Mouse (Mus musculus): ENCODE data around the gene Ttll4.

The Ttll4 gene

DNA sequence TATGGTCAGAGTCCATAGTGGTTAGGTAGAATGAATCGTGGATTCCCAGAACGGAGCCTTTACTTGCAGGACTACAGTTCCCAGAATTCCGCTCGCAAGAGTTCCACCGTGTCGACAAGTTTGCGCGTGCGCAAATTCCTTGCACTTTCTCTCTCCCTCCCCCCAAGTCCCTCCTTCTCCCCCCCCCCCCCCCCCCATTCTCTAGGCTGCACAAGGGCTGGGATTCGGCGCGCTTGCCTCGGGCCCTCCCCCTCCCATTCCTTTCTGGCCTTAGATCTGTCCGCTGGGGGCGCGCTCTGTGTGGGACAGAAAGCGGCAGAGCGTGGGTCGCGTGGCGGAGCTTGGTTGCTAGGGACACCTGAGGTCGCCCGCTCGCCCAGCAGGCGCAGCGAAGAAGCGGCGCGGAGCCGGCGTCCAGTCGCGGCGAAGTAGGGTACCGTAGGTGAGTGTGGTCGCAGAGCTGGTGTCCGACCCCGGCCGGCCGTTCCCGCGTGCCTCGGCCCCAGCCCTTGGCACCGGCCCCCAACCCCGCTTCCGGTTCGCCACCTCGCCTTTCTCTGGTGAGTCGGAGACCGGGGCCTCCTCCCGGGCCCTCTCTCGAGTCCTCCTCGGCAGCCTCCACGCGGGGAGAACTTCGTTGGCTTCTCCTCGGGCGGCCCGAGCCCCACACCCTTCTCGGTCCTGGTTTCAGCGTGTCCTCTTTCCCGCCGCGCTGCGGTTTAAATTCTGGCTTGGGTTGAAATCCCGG, at the start of gene Ttll4:
TSS of gene Ttll4 (plus strand) at position 298 of the 748 bp plus-strand sequence.
- peak; percentile 91 for DNase-seq (ENCODE audit: low read depth)

DNA sequence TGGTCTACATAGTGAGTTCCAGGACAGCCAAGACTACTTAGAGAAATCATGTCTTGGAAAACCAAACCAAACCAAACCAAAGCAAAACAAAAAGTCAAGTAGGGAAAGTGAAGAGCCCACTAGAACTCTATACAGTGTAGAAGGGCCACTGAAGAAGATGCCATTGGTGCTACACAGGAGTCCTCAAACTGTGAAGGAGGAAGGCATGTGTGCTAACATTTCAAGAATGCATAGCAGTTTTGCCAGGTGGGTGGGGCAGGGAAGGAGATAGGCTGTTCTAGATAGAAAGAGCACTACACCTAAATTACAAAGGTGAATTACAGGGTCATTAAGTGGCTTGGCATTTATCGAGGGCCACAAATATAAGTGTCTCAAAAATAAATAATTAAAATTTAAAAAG, 37.4 kb upstream of the Ttll4 start:
- DNase-seq (ENCODE audit: low read depth): no peak

DNA sequence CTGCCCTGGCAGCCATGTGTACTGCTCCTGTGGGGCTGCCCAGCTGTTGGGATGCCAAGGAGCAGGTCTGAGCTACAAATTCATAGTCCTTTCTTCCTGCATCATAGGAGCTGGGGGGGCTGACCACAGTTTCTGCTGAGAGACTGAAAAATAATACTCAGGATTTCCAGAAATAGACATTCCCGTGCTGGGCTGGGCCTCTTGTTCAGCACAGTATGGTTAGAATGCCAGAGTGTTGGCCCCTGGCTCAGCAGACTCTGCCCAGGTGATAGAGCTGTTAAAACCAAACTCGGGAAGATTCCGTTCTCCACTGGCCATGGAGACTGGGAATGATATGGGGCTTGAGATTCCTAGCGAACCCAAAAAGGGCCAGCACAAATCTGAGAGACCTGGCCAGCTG, 35.5 kb upstream of the Ttll4 start:
- no peak for DNase-seq (ENCODE audit: low read depth)

DNA sequence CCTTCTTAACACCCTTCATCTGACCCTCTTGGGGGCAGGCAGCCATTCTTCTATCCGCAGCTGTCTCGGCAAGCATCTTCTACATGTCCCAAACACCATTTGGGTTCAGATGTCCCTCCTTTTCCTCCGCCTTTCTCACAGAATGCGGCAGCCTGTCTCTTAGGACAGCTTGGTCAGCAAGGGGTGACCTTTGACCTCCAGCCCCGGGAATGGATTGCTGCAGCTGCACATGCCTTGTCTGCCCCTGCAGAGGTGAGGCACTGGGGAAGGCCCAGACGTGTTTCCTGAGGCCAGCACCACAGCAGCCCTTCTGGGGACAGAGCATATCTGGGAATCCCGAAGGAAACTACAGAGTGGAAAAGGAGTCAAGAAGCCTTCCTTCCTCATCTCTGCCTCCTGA, 33.5 kb upstream of the Ttll4 start:
- DNase-seq (ENCODE audit: low read depth): no peak

DNA sequence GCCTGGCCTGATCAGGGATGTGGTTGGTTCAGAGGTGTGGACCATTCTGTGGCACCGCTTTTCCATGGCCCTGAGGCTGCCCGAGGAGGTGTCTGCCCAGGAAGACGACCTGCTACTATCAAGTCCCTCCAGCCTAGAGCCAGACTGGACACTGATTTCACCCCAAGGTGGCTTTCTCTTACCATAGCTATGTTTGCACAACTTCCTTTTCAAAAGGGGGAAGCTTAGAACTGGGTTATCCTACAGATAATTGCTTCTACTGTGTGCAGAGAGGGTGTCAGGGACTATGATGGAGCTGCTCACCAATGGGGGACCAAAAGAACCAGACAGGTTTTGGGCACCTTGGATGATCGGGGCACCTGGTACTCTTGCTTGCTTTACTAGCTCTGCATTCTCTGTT, 28.8 kb upstream of the Ttll4 start:
- DNase-seq (ENCODE audit: low read depth): no peak

DNA sequence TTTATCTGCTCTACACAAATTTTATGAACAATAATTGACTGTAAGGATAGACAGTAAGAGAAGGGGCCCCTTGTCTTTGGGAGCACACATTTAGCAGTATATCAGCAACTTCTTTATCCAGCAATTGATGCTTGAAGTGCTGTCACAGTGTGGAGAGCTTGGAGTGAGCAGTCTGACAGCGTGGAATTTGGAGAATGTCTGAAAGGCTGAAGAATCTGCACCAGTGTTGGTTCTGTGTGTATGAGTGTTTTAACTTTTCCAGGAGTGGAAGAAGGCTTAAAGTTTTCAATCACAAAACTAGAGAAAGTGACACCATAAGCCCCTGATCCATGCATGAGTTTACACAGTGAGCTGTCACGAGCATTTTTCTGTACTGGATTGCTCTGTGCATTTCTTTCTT, 18.0 kb upstream of the Ttll4 start:
- DNase-seq (ENCODE audit: low read depth): no peak

DNA sequence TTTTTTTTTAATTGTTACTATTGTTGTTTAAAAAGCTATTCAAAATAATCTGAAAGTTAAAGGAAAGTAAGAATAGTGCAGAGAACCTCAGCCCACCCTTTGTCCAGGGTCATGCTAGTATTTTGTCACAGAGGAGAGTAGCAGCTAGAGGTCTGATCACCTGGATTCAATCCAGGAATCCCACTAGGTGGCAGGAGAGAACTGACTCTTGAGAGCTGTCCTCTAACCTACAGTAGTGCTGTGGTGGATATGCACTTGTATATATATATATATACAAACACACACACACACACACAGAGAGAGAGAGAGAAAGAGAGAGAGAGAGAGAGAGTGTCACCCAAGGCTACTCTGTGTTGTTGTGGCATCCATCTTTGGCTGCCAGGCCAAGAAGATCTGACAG, 17.6 kb upstream of the Ttll4 start:
- DNase-seq (ENCODE audit: low read depth): peak; percentile 26

DNA sequence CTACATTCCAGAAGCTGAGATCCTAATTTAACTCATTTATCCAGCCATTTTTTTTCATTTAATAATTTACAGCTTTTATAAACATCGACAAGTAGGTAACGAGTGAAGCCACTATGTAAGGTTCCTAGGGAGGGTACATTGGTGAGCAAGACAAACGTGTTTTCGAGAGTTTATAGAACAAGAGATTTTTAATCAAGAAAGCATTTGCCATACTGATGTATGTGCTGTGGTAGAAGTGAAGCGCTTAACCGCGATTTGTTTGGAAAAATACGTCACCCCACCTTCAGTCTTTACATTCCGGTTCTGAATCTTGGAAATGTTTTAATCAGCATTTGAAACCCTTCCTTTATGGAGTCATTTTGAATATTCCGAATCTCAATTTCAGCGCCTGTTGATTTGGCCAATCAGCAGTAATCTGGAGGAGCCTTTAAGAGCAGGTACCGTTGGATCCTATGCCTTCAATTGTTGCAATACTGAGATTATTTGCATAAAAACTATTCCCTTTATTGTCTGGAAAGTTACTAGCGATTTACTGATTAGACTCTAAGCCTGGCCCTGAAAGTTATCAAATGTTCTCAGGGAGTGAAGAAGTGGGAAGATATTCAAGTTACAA, 814 bp downstream of the Ttll4 start:
- no peak for DNase-seq (ENCODE audit: low read depth)

DNA sequence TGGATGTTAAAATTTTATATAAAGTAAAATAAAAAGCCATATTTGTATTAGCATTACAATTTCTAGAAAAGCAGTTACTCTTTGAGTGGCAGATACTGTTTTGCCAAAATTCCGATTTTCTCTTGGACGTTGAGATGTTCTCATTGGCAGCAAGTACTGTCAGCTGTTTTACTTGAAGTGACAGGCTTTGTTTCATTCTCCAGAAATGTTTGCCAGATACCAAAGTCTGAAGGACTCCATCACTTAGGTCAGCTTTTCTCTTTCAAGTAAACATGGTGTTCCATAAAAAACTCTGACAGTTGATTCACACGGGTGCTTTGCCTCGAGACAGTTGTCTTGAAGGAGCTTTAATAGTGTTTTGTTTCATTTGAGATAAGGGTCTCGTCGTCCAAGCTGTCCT, 3.6 kb downstream of the Ttll4 start:
- DNase-seq (ENCODE audit: low read depth): no peak

DNA sequence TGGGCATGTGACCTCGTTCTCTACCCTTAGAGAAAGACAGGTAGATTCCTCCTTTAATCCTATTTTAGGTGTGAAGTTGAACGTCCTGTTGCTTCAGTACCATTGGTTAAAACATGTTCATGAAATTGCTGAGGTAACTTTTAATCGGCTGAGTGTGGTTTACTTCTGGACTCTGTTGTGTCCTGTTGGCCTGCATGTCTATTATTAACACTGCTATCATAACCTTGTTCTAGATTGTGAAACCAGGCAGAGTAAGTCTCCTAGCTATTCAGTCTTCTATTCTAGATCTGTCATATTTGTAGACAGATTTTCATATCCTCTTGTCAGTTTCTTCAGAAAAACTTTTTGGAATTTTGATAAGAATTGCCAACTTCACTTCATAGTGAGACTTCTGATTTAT, 6.8 kb downstream of the Ttll4 start:
- no peak for DNase-seq (ENCODE audit: low read depth)

DNA sequence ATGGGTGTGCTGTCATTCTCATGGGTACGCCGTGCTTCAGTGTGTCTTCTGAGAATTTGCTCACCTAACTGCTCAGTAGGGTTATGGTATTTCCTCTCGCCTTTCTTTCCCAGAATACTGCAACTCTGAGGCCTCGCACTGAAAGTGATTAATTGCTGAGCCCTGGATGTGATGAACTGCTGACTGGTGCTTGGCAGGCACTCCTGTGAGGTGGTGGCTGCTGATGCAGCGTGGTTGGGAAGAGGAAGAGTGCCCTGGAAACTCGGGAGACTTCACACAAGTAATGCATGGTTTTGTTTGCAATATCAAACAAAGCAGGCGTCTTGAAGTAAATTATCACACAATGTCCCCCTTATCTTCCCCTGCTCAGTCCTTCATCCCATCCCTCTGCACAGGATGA, 11.2 kb downstream of the Ttll4 start:
- DNase-seq (ENCODE audit: low read depth): no peak

DNA sequence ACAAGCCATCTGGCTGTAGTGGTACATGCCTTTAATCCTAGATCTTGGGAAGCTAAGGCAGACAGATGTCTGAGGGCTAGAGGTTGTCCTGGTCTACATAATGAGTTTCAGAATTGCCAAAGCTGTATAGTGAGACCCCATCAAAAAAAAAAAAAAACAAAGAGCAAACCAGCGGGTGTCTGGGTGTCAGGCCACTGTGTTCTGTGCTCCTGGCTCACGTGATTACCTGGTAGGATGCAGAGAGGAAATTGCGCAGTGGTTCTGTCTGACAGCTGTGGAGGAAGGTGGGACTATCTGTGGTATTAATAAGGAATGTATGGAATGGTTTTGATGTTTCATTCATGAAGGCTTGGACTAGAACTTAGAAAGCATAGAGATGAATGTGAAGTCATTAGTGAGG, 15.3 kb downstream of the Ttll4 start:
- DNase-seq (ENCODE audit: low read depth): no peak

DNA sequence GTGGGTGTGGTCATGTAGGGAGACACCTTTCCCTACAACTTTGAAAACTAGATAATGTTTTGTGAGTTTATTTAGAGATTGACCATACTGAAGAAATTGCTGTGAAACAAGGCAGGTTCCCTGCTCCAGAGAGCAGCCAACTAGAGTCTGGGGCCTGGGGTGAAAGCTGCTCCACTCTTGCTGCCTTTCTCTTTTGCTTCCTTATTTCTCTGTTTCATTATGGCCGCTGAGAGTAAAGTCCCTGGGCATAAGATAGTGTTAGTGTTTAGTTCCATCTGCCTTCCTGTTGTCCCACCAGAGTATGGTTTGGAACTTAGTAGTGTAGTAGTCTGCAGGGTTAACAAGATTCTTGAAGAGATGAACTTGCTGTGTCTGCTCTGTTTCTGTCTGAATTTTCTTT, 16.3 kb downstream of the Ttll4 start:
- no peak for DNase-seq (ENCODE audit: low read depth)

DNA sequence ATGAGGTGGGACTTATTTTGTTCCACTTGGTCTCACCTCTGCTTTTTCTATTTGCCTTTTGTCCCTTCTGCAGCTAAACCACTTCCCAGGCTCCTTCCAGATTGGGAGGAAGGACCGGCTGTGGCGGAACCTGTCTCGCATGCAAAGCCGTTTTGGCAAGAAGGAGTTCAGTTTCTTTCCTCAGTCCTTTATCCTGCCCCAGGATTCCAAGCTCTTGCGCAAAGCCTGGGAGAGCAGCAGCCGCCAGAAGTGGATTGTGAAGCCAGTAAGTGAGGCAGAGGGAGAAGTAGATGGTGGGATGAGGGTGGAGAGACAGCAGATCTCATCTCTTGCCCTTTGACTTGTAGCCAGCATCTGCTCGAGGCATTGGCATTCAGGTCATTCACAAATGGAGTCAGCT, 25.6 kb downstream of the Ttll4 start:
- DNase-seq (ENCODE audit: low read depth): no peak

DNA sequence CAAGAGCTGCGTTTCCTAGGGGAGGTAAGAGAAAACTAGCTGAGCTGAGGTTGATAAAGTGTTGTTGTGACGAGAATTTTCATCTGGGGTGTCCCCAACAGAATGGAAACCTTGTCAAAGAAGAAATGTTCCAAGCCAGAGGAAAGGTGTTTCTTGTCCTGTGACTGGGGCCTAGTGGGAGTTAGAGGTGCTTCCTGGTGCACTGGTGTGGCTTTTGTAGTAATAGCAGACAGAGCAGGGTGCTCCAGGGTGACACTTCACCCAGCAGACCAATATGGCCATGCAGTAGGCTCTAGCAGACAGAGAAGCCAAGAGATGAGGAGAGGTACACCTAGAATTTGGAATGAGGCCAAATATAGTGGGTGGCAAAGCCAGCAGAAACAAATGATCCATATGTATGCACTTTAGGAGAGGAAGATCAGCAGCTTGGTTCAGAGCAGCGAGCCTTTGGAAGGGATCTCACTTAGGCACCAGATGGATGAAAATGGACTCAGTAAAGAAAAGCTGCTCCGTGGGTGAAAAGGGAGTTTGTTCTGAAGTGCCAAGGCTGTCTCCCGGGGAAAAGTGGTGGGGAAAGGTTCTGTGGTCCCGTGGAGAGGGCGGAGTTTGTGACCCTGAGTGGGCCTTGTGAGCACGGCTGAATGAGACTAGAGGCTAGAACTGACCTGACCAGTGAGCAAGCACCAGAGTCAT, 32.5 kb downstream of the Ttll4 start:
- DNase-seq (ENCODE audit: low read depth): no peak

DNA sequence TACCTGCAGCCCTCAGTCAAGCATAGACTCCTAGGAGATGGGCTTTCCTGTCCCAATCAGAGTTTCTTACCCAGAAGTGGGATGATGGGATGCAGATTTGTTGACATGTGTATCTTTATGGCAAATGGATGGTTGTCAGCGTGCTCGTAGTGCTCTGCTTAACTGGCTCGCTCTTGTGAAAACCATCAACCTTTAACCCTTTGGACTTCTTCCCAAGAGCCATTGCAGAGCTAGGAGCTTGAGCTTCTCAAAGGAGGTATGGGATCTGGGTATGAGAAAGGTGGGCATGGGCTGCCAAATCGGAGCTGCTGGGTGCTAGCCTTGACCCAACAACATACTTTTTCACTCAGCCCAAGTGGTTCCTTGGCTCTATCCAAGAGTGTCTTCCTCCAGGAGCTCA, 34.3 kb downstream of the Ttll4 start:
- DNase-seq (ENCODE audit: low read depth): no peak

DNA sequence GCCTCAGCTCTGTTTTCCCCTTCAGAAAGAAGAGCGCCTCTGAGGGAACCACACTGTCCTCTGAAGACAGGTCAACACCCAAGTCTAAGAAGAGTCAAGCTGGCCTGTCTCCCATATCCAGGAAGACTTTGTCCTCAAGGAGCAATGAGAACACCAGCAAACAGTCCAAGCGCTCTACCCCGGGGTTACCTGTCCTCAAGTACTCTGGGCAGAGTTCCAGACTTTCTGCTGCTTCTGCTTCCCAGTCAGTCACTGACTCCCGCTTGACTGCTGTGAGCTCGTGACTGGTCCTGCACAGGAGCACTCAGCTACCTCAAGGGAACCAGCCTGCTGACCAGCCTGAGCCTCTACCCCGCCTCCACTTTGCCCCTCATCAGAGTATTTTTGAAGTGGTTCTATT, 35.9 kb downstream of the Ttll4 start:
- no peak for DNase-seq (ENCODE audit: low read depth)

DNA sequence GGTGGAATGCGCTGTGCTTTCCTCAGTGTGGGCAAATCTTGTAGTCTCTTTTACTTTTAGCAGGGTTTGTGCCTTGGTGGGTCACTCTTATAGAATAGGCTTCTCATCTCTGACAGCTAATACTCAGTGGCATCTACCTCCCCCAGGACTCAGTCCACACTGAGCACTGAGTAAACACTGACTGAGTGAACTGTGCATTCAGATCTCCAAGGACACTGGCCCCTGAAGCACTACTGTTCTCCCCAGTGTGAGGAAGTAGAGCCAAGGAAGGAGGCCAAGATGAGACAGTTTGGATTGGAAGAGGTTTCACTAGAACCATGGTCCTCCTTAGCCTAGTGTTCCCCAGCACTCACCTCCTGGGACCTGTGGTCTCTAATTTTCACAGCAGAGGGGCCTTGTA, 36.8 kb downstream of the Ttll4 start:
- DNase-seq (ENCODE audit: low read depth): no peak

DNA sequence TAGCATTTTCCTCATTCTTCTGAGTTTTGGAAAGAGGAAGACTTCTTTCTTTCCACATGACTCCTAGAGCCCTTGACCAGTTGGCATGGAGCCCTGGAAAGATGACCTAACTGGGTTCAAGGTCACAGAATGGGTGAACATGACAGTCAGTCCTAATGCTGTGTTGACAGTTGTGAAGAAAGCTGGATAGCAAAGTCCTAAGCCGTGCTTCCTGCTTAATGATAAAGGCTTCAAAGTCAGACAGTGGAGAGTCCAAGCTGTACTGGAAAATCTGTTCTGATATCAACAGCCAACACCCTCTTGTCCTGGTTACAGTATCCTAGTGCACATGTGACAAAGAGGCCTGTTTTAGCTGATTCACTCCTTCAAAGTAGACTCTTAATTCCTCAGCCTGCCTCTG, 37.2 kb downstream of the Ttll4 start:
- no peak for DNase-seq (ENCODE audit: low read depth)

DNA sequence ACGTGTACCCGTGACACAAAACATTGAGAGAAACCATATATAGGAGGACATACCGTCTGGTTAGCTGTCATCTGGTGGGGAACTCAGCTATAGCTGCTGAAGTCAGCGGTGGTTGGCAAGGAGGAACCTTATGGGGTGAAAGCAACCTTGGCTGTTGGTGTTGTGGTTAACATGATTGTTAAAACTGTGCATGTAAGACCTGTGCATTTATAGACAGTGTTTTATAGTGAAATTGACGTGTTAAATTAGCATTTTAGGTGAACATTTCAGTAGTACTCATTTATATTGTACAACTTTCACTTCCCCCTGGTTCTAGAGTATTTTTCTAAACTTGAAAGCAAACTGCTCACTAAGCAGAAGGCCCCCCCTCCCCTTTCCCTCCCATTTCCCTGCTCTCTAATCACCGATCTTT, 40.6 kb downstream of the Ttll4 start:
- no peak for DNase-seq (ENCODE audit: low read depth)

DNA sequence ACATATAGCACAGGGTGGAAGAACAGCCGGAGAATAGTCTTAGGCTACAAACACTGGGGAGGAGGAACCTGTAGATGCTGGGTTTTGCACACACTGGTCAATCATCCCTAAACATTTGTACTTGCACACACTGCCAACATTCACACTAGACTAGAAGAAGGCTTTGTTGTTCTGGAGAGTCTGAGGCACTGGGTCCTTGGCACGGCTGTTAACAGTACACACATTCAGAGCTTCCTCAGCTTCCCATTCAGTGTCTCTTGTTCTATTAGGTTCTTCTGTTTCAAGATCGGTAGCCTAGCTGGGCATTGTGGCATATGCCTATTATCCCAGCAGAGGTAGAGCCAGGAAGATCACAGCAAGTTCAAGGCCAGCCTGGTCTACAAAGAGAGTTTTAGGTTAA, 42.6 kb downstream of the Ttll4 start:
- DNase-seq (ENCODE audit: low read depth): no peak

DNA sequence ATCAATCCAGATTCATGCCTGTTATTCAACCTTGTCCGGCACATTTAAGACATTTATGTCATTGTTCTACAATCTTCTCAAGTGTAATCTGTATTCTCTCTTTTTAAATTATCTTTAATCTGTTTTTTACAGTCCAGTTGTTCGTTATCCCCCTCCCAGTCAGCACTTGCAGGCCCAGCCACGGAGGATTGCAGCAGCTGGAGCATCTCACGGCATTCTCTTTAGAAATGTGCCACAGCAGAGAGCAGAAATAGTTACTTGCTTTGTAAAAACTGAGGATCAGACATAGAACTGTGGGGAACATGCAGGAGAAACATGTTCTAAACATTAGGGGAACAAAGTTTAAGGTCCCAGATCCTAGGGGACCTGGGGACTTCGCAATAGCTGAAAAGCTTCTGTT, 43.5 kb downstream of the Ttll4 start:
- no peak for DNase-seq (ENCODE audit: low read depth)

DNA sequence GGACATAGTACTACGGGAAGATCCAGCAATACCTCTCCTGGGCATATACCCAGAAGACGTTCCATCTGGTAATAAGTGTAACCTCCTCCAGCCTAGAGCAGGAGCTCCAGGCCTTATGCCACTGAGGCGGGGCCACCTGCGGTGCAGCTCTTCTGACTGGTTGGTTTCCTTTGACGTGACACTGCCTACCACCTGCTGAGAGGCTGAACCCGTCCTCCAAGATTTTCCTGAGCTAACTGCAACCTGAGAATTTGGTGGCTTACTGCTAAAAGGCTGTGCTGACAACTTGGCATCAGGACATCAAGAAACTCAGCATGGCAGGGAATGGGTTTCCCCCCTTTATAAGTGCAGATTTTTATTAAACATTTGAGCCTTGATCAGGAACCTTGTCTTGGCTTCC, 48.0 kb downstream of the Ttll4 start:
- DNase-seq (ENCODE audit: low read depth): no peak

DNA sequence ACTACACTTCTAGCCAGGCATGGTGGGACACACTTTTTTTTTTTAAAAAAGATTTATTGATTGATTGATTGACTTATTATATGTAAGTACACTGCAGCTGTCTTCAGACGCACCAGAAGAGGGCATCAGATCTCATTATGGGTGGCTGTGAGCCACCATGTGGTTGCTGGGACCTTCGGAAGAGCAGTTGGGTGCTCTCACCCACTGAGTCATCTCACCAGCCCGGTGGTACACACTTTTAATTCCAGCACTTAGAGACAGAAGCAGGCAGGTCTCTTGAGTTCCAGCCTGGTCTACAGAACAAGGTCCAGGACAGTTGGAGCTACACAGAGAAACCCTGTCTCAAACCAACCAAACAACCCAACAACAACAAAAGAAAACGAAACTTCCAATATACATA, 50.5 kb downstream of the Ttll4 start:
- DNase-seq (ENCODE audit: low read depth): no peak

Measured in induced T-regulatory cell, adult 2 months (primary cell).